Mouse (Mus musculus): ENCODE measurements around the gene Gm44511. TPM values are rescaled to one million over a fixed set of nuclear protein-coding genes. Genes with fewer than 3 reads are reported as not detected.

The Gm44511 gene
- under 1 TPM in 1 of 4 experiments, not detected in 3; 0.82 TPM for total RNA-seq (2022)

DNA sequence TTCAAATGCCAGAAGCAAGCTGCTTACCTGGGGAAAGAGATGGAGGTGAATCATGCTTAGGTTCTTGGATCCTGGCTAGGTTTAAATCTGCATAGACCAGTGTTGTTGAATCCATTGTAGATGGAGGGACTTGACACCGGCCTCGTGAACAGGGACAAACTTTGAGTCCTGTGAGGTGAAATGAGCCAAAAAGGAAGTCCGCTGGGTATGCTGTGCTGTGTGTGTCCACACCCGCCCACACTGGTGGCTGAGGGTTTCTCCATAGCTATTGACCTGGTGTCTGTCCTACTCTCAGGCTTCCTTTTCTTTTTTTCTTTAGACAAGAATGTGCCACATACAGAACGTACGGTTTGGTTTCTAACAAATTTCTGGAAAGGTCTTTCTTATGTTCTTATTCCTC is at the start of gene Gm44511, which contains the start of gene Klrb1b:
Gm44511 (minus strand) TSS at position 184 of the 400 bp plus-strand sequence.
Klrb1b (minus strand) TSS at position 200 of the 400 bp plus-strand sequence.
- no peak for DNase-seq (ENCODE audit: low spot score in 2 of 2)

DNA sequence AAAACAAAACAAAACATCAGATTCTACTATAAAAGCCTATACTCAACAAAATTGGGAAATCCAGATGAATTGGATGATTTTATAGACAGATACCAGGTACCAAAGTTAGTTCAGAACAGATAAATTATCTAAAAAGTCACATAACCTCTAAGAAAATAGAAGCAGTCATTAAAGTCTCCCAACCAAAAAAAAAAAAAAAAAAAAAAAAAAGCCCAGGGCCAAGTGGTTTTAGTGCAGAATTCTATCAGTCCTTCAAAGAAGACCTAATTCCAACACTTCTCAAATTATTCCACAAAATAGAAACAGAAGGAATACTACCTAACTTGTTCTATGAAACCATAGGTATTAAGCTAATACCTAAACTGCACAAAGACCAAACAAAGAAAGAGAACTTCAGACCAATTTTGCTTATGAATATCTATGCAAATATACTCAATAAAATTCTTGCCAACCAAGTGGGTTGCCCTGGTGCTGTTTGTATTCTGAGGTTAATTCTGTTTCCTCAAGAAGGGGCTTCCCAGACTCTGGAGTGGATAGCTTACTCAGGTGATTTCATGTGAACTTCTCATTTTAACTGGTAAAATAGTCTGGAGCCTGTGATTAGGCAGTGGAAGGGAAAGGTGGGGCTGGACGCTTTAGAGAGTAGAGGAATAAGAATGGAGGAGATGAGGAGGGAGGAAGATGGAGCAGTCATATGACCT is 45.9 kb upstream of the Gm44511 start:
- no peak for DNase-seq (ENCODE audit: low spot score in 2 of 2)

DNA sequence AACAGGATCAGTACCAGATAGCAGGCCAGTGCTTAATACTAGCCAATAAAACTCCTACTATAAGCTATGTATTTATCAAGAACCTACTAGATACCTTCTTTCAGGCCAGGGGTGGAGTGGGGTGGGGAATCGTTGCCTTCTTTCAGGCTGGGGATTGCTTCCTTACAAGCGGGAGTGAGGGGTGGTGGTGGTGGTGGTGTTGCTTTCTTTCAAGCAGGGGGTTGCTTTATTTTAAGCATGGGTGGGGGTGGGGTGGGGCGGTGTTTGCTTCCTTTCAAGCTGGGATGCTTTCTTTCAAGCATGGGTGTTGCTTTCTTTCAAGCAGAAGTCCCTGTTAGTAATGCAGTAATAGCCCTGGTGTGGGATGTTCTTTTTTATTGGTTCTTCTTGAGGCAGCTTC is 42.7 kb upstream of the Gm44511 start:
- DNase-seq (ENCODE audit: low spot score in 2 of 2): no peak

DNA sequence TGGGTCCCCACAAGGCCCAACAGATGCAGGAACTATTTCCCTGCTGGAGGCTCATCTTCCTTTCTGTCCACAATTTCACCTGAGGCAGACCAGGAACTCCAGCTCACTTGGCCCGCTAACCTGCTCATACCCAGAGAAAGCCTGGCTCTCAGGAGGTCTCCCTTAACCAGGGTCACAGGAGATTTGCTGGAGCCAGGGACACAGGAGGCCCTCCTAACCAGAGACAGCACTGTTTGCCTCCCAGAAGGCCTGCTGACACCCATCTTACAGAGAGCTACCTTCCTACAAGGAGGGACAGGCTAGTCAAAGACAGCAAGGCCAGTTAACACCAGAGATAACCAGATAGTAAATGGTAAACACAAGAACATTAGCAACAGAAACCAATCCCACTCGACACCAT is 31.9 kb upstream of the Gm44511 start:
- no peak for DNase-seq (ENCODE audit: low spot score in 2 of 2)

DNA sequence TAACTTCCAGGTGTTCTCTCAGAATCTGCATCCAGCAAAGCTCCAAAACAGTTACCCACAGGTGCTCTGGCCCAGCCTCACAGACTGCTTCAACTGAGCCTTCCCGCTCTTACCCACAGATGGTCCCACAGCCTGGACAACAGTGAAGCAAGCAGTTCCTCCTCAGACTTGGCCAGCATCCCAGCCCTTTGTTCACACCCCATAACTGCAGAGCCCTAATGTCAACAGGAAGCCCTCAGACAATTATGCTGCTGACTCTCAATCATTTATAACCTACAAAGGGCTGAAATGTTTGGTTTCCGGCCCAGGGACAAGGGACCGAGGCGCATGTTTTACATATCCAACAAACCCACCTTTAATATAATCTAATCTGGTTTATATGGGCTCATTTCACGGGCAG is 30.1 kb upstream of the Gm44511 start:
- DNase-seq (ENCODE audit: low spot score in 2 of 2): no peak

DNA sequence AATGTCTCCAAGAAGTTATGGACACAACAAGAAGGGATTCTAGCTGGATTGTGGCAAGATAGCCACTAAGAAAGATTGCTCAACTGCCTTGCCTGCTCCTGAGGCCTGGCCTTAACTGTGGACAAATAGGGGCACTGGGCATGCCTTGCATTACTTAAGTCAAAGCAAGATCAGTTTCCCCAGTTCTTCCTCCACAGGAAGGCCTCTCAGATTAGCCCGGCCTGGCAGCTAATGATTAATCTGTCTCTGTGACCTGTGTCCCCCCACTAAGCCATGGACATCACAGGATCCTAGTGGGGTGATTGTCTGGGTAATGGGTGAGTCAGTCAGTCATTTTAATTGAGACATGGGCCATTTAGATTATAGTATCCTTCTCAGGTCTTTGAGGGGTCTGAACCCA is 29.4 kb upstream of the Gm44511 start:
- no peak for DNase-seq (ENCODE audit: low spot score in 2 of 2)

DNA sequence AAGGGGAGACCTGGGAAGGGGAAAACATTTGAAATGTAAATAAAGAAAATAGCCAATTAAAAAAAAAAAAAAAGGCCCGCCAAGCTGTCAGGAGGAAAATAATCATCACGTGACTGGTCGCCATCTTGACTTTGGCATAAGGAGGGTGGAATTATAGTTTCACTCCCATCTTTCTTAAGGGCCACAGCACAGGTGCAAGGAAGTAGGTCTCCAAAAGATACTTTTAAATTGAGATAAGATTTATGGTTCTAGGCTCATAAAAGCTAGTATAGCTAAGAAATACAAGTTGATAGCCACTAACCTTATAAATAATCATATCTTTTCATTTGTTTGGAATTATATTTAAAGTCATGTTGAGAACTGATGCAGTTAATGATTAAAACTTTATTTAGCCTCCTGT is 28.8 kb upstream of the Gm44511 start:
- DNase-seq (ENCODE audit: low spot score in 2 of 2): no peak

DNA sequence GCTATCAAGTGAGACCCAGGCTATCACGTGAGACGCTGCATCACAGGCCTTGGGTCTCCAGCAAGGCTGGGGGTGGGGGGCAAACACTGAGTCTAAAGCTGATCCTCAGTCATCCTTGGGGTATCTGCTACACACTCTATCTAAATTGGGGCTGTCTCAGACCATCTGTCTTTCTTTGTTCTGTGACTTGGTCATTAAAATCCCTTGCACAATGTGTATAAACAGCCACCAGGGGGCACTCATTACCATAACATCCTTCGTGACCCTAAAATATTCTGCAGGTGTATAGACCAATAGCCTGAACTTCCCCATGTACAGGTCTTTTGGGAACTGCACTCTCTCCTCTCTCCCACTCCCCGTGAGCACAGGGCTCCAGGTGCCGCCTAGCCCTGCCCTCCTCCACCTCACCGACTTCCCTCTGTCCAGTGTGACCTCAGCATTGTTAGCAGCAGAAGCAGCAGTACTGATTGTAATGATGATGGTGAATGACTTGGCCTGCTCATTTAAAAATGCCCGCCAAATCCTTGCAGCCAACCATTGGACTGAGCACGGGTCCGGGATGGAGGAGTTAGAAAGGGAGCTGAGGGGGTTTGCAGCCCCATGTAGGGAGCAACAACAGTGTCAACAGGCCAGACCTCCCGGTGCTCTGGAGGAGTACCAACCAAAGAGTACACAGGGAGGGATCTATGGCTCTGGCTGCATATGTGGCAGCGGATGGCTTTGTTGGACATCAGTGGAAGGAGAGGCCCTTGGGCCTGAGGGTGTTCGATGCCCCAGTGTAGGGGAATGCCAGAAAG is 28.1 kb upstream of the Gm44511 start:
- DNase-seq (ENCODE audit: low spot score in 2 of 2): no peak

DNA sequence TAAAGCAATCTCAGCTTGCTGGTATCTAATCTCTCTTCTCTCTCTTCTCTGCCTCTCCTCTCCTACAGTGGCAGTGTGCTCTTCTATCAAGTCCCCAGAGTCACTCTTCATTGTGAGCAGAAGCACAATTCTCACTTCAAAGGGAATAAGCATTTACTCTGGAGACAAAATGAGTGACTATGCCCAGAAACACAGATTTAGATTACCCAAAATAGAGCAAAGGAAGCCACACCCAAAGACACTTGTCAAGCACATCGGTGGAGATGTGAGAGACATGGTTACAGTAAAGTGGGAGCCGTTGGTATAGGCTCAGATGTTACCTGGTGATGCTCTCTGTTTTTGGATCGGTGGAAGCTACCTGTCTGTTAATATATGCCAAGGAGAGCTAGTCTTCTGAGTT is 26.7 kb upstream of the Gm44511 start:
- no peak for DNase-seq (ENCODE audit: low spot score in 2 of 2)

DNA sequence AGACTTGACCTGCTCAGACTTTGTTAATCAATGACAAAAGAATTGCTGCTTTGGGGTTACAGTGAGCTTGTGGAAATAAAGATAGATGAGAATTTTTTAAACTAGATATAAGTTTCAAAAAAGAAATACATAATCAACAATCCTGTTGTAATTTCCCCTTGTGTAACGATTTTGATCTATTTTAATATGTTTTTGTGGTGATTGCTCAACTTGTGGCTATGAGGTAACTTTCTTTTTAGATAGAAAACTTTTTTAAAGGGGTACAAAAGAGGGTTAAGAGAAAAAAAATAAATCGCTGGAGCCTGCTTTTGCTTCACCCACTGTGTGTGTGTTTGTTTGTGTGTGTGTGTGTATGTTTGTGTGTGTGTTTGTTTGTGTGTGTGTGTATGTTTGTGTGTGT is 25.0 kb upstream of the Gm44511 start:
- DNase-seq (ENCODE audit: low spot score in 2 of 2): no peak

DNA sequence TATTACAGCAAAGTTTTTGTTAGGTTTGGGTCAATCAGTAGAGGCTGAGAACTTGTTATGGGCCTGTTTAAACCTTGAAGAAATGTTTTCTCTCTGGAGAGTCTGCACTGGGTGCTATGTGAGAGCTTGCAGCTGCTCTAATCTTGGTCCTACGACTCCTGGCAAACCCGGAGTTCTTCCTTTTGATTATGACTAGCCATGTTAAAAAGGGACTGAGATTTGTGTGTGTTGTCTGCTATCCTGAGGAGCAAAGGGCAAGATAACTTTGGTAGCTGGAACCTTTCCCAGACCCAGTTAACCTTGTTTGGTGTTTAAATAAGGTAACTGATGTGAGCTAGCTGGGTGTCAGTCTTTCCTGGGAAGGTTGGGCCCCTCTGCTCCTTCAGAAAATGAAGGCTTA is 24.6 kb upstream of the Gm44511 start:
- no peak for DNase-seq (ENCODE audit: low spot score in 2 of 2)

DNA sequence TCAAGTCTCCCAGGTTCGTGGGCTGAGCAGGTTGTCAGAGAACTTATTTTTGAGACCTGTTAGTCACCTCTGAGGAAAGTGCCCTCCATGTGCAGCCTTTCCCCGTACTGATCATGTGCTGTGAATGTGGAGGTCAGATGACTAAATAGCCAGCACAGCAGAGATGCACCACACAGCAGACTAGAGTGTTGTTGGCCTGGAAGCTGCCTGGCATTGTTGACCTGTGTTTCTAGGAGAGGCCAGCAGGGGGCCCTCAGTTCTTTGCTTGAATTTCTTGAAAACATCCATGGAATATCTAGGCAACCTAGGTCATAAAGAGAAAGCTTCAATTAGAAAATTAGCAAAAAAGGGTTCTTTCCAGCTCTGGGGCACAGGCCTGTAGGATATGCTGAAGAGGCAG is 23.8 kb upstream of the Gm44511 start:
- no peak for DNase-seq (ENCODE audit: low spot score in 2 of 2)

DNA sequence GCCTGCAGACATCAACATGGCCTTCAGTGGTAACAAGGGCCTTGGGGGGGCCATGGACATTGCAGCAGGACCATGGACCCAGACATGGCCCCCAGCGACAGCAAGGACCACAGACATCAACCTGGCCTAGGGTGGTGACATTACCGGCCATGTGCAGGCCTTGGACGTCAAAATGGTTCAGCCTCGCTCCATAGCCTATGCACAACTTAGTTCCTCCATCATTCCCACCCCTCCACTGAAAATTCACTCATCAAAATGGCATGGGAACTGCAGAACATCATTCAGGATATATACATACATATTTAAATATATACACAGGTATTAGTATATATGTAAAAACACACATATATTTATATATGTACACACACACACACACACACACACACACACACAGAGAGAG is 21.3 kb upstream of the Gm44511 start:
- DNase-seq (ENCODE audit: low spot score in 2 of 2): no peak

DNA sequence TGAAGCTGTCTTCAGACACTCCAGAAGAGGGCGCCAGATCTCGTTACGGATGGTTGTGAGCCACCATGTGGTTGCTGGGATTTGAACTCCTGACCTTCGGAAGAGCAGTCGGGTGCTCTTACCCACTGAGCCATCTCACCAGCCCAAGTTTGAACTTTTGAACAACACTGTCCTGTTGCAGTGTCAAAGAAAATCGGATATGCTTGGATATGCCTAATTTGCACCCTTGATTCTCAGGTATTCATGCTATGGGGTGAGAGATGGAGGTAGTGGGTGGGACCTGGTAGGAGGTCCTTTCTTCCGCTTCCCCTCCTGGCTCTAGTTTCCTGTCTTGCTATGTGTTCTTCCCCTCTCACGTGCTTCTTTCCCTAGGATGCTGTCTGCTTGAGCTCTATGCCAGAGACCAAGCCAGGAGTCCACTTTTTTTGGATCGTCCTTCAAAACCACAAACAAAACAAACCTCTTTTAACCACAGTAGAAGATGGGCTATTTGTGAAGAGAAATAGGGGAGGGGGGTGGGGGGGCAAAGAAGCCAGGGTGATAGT is 20.0 kb upstream of the Gm44511 start:
- no peak for DNase-seq (ENCODE audit: low spot score in 2 of 2)

DNA sequence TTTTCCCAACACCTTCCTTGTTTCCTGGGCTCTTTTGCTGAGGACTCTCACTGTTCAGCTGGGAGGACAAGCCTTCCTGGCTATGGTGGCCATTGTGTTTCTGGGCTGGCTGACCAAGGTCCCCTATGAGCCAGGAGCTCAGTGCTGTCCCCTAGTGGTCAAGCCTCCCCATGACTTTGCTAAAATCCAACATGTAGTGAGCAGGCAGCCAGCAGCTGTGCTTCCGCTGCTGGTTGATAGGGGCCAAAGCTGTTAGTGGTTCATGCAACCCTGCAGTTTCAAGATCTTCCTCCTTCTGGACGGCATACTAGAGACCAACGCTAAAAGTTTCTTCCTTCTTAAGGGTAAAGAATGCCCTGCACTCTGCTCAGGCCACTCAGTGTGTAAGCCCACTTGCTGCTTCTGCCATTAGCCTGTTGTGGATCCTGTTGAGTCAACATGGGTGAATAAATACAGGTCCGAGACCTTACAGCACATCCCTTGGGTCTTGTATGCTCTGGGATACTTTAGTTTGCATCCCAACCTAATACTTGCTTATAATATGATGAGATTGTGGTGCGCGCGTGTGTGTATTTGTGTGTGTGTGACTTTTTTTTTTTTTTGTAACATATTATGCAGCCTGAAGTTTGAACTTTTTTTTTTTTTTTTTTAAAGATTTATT is 19.3 kb upstream of the Gm44511 start:
- peak; percentile 62 to 68 for DNase-seq (ENCODE audit: low spot score in 2 of 2)

DNA sequence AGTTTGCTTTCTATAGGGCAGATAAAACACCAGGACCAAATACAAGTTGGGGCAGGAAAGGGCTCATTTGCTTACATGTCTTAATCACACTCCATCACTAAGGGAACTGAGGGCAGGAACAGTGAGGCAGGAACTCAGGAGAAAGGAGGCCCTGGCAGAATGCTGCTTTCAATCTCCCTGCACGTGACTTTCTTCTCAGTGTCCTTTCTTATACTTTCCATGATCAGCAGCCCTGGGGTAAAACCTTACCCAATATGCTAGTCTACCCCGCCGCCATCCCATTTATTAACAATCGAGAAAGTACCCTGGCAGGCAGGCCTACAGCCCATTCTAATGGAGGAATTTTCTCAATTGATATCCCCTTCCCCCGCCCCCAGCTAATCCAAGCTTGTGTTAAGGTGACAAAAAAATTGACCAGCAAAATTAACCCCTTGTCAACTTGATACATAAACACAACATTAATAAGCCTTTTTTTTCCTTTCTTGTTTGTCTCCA is 18.5 kb upstream of the Gm44511 start:
- DNase-seq (ENCODE audit: low spot score in 2 of 2): no peak

DNA sequence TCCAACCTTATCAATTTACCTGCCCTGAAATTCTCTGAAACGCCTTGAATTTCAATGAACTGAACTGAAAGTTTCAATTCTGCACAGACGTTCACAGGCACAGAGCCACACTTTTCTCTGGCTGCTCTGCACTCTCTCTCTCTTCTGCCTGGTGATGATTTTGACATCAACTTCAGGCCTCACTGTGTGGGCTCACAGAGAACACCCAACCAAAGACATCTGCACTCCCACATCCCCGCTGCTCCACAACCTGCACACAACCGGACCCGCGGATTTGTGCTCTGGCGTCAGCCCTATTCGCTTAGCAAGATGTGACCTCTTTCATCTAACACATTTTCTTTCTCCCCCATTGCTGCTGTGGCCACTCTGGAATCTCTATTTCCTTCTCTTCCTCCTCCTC is 18.0 kb upstream of the Gm44511 start:
- DNase-seq (ENCODE audit: low spot score in 2 of 2): no peak

DNA sequence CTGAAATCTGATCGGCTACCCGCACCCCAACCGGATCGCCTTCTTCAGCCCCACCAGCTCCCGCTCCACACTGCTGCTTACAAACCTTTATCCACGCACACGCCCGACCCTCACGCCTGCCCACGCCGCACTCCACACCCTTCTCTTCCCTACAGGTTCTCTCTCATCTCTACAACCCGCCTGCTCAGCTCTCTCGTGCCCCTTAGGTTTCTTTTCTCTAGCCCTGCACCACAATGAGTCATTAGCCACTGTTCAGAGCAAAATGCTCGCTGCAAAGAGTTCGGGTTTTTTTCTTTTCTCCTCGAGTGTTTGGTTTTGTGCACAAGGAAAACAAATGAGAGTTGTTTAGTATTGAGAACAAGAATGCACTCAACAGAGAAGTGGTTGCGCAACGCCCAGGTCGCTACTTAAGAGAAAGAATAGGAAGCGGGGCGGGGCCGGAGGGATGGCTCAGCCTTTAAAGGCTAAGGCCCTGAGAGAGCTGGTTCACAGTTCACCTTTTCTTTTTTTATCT is 17.4 kb upstream of the Gm44511 start:
- DNase-seq (ENCODE audit: low spot score in 2 of 2): peak in 1 of 2 experiments; percentile 43

DNA sequence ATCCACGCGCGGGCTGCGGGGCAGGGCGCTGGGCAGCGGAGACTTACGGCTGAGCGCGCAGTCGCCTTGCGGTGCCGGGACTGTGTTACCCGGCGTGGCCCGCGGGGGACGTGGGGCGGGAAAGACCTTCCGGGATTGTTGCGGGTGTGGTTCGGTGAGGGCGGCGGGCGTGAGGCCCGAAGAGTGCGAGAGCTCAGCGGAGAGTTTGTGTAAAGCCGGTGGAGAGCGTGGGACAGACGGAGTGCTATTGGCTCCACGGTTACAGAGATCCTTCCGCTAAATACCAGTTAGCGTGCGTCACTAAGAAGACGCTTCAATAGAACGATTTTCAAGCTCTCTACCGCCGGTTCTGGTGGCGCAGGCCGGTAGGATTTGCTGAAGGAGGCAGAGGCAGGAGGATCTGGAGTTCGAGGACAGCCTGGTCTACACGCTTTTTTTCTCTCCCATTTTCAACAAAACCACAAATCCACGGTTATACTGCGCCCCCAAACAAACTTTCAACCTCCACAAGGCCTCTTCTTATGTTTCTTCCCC is 16.9 kb upstream of the Gm44511 start:
- DNase-seq (ENCODE audit: low spot score in 2 of 2): peak; percentile 91 to 98

DNA sequence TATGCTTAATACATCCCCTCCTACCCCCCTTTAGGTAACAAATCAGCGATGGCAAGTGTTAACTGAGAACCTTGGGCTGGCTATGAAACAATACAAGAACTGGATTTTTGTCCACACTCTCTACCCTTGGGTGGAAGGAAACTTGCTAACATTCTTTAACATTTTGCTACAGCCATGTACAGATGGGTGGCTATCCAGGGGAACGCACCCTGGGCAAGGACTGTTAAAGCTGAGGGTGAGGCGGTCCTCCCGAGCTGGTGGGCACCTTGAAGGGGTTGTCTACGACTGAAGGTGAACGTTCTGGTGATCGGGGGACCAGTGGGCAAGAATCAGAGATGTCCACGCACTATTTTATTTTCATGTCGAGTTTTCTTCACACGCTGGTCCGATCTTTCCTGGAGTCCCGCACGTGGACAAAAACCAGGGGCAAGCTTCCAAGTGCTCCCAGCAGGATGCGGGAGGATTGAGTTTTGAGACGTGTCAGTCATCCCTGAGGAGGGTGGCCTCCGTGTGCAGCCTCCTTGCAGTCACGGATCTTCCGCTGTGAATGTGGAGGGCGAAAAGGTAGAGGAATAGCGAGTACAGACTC is 16.3 kb upstream of the Gm44511 start:
- no peak for DNase-seq (ENCODE audit: low spot score in 2 of 2)
